Mouse (Mus musculus): ENCODE measurements around the gene Nup214. TPM values are rescaled to one million over a fixed set of nuclear protein-coding genes. Genes with fewer than 3 reads are reported as not detected.

Gene Nup214
- polyA plus RNA-seq, 1 experiment from 2014 or later: 64.6 TPM

DNA sequence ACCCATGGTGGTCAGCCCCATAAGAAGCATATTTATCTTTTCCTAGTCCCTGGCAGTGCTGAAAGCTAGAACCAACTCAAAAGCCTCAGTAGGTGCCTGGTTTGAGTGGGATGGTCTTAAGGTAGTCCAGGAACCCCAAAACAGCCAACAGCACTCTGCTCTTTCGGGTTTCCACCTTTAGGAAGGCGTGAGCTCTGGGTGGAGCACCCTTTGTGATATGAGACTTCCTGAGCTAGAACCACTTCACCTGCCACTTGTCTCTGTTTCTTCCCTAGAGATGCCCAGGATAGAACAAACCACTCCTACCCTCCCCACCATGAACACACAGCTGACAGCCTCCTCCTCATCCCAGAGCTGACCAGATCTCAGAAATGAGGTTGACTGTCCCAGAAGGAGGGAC lies 83.1 kb downstream of the Nup214 start:
- DNase-seq (ENCODE audit: low spot score, missing footprints) (no peak), ATAC-seq (ENCODE audit: low FRiP score) (no peak)
- Histone ChIP-seq H3K27ac (ENCODE audit: low read depth, low read length) (no peak overlapping the region), H3K9me3 (ENCODE audit: control insufficient read depth, low read length) (no peaks in the 10 kb centered on the region), H3K4me3 (ENCODE audit: low read depth, low read length) (no peak overlapping the region), H3K4me2 (no peak overlapping the region), H3K9ac (ENCODE audit: low read length) (no peak overlapping the region), H3K4me1 (ENCODE audit: control insufficient read depth, insufficient read depth, low read length) (peaks cover 11% of the 10 kb centered on the region; the same call in 1 of the 2 replicates), H3K36me3 (ENCODE audit: control insufficient read depth, insufficient read depth, low read length) (peaks cover 3% of the 10 kb centered on the region; the same call in 1 of the 2 replicates), H3K27me3 (ENCODE audit: control insufficient read depth, insufficient read depth, low read length) (peaks cover 7% of the 10 kb centered on the region)
- WGBS: 88% methylated on average over 2 of the region's 2 CpGs

DNA sequence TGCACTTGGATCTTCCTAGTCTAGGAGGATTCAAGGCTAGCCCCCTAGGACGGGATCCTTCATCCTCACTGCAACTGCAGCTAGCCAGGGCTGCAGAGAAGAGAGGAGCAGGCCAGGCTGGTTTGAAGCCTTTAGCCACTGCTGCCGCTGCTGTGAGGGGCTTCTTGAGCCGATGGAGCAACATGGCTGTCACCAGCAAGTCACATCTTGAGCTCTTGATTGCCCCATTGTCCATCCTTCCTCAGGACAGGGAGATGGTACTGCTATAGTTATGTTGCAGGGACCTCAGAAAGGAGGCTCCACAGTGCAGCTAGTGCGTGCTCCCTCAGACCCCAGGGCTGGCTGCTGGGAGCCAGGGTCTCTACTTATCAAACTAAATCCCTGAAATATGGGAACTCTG lies 83.6 kb downstream of the Nup214 start:
- Histone ChIP-seq H3K4me1 (ENCODE audit: control insufficient read depth, insufficient read depth, low read length) (peaks cover 11% of the 10 kb centered on the region; the same call in 1 of the 2 replicates), H3K4me3 (ENCODE audit: low read depth, low read length) (no peak overlapping the region), H3K36me3 (ENCODE audit: control insufficient read depth, insufficient read depth, low read length) (no peaks in the 10 kb centered on the region), H3K27me3 (ENCODE audit: control insufficient read depth, insufficient read depth, low read length) (peaks cover 7% of the 10 kb centered on the region), H3K9ac (ENCODE audit: low read length) (no peak overlapping the region), H3K27ac (ENCODE audit: low read depth, low read length) (no peak overlapping the region), H3K9me3 (ENCODE audit: control insufficient read depth, low read length) (no peaks in the 10 kb centered on the region), H3K4me2 (no peak overlapping the region)
- ATAC-seq (ENCODE audit: low FRiP score) (no peak), DNase-seq (ENCODE audit: low spot score, missing footprints) (no peak)
- WGBS: 81% methylated on average over 4 of the region's 4 CpGs

DNA sequence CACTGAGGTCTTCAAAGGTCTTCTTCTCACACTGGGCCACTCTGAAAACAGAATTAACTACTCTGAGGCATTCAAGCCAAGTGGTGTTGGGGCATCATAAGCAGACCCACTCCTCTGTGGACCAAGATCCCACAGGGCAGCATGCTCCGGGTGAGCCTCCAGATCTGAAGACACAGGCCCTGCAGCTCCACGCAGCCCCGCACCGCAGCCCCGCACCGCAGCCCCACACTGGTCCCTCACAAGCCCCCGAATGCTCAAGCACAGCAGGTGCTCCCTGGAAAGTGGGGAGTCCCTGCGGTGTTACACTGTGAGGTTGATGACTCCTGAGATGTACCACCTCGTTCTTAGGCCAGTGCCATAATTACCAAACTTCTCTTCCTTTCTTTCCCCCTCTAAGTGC lies 84.0 kb downstream of the Nup214 start:
- 73% methylated on average over 9 of the region's 9 CpGs for WGBS
- no peaks in the 10 kb centered on the region for H3K36me3 ChIP-seq (ENCODE audit: control insufficient read depth, insufficient read depth, low read length)
- no peak overlapping the region for H3K27ac ChIP-seq (ENCODE audit: low read depth, low read length)
- no peak overlapping the region for H3K4me3 ChIP-seq (ENCODE audit: low read depth, low read length)
- DNase-seq (ENCODE audit: low spot score, missing footprints) (no peak), ATAC-seq (ENCODE audit: low FRiP score) (no peak)
- peaks cover 11% of the 10 kb centered on the region; the same call in 1 of the 2 replicates for H3K4me1 ChIP-seq (ENCODE audit: control insufficient read depth, insufficient read depth, low read length)
- no peak overlapping the region for H3K4me2 ChIP-seq
- peaks cover 7% of the 10 kb centered on the region for H3K27me3 ChIP-seq (ENCODE audit: control insufficient read depth, insufficient read depth, low read length)
- H3K9me3 ChIP-seq (ENCODE audit: control insufficient read depth, low read length): no peaks in the 10 kb centered on the region
- no peak overlapping the region for H3K9ac ChIP-seq (ENCODE audit: low read length)

- Histone ChIP-seq H3K27me3 (ENCODE audit: control insufficient read depth, insufficient read depth, low read length) (peaks cover 7% of the 10 kb centered on the region), H3K4me3 (ENCODE audit: low read depth, low read length) (no peak overlapping the region), H3K4me1 (ENCODE audit: control insufficient read depth, insufficient read depth, low read length) (peaks cover 11% of the 10 kb centered on the region; the same call in 1 of the 2 replicates), H3K4me2 (no peak overlapping the region), H3K36me3 (ENCODE audit: control insufficient read depth, insufficient read depth, low read length) (no peaks in the 10 kb centered on the region), H3K27ac (ENCODE audit: low read depth, low read length) (no peak overlapping the region), H3K9ac (ENCODE audit: low read length) (no peak overlapping the region), H3K9me3 (ENCODE audit: control insufficient read depth, low read length) (no peaks in the 10 kb centered on the region)
- 31% methylated on average over 5 of the region's 5 CpGs for WGBS
- DNase-seq (ENCODE audit: low spot score, missing footprints): no peak
- no peak for ATAC-seq (ENCODE audit: low FRiP score)
These were observed 84.5 kb downstream of the Nup214 start for GRCm38 (mm10) chr2:32058716-32059115.

GRCm38 (mm10) chr2:32059613-32060012 lies 85.4 kb downstream of the Nup214 start:
- 77% methylated on average over 6 of the region's 6 CpGs for WGBS
- H3K4me3 ChIP-seq (ENCODE audit: low read depth, low read length): no peak overlapping the region
- no peak overlapping the region for H3K27ac ChIP-seq (ENCODE audit: low read depth, low read length)
- H3K4me1 ChIP-seq (ENCODE audit: control insufficient read depth, insufficient read depth, low read length): peaks cover 9% of the 10 kb centered on the region; the same call in 1 of the 2 replicates
- no peak for DNase-seq (ENCODE audit: low spot score, missing footprints)
- H3K36me3 ChIP-seq (ENCODE audit: control insufficient read depth, insufficient read depth, low read length): no peaks in the 10 kb centered on the region
- H3K4me2 ChIP-seq: no peak overlapping the region
- no peak overlapping the region for H3K9ac ChIP-seq (ENCODE audit: low read length)
- no peak for ATAC-seq (ENCODE audit: low FRiP score)
- no peaks in the 10 kb centered on the region for H3K9me3 ChIP-seq (ENCODE audit: control insufficient read depth, low read length)
- H3K27me3 ChIP-seq (ENCODE audit: control insufficient read depth, insufficient read depth, low read length): peaks cover 7% of the 10 kb centered on the region

- WGBS: 76% methylated on average over 6 of the region's 6 CpGs
These were observed 86.1 kb downstream of the Nup214 start for GRCm38 (mm10) chr2:32060228-32060805.

DNA sequence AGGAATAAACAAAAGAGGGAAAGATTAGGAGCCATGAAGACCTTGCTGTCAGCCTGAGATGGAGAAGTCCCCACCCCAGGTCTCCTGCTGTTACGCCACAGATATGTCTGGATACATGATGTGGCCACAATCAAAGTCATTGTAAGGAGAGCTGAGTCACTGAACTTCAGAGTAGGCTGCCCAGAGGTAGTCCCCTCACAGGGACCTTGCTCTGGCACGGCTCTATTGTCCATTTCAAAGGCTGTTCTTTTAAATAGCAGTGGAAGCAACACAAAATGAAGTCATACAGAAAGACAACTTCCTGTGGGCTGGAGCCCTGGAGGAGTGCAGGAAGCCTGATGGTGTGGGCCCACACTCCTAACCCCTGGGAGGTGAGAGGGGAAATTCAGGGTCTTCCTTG lies 87.0 kb downstream of the Nup214 start:
- H3K9me3 ChIP-seq (ENCODE audit: control insufficient read depth, low read length): no peaks in the 10 kb centered on the region
- no peaks in the 10 kb centered on the region for H3K4me1 ChIP-seq (ENCODE audit: control insufficient read depth, insufficient read depth, low read length)
- no peak overlapping the region for H3K4me2 ChIP-seq
- H3K27ac ChIP-seq (ENCODE audit: low read depth, low read length): no peak overlapping the region
- H3K4me3 ChIP-seq (ENCODE audit: low read depth, low read length): no peak overlapping the region
- peaks cover 7% of the 10 kb centered on the region for H3K27me3 ChIP-seq (ENCODE audit: control insufficient read depth, insufficient read depth, low read length)
- no peak for DNase-seq (ENCODE audit: low spot score, missing footprints)
- 76% methylated on average over 2 of the region's 2 CpGs for WGBS
- H3K36me3 ChIP-seq (ENCODE audit: control insufficient read depth, insufficient read depth, low read length): no peaks in the 10 kb centered on the region
- no peak for ATAC-seq (ENCODE audit: low FRiP score)
- H3K9ac ChIP-seq (ENCODE audit: low read length): no peak overlapping the region

More at GRCm38 (mm10) chr2:32060228-32060805, 86.1 kb downstream of the Nup214 start:
- ATAC-seq (ENCODE audit: low FRiP score) (no peak), DNase-seq (ENCODE audit: low spot score, missing footprints) (no peak)
- H3K4me1 ChIP-seq (ENCODE audit: control insufficient read depth, insufficient read depth, low read length): peaks cover 2% of the 10 kb centered on the region; the same call in 1 of the 2 replicates
- H3K4me2 ChIP-seq: no peak overlapping the region
- no peaks in the 10 kb centered on the region for H3K36me3 ChIP-seq (ENCODE audit: control insufficient read depth, insufficient read depth, low read length)
- H3K4me3 ChIP-seq (ENCODE audit: low read depth, low read length): no peak overlapping the region
- no peak overlapping the region for H3K9ac ChIP-seq (ENCODE audit: low read length)
- H3K27me3 ChIP-seq (ENCODE audit: control insufficient read depth, insufficient read depth, low read length): peaks cover 7% of the 10 kb centered on the region
- H3K9me3 ChIP-seq (ENCODE audit: control insufficient read depth, low read length): no peaks in the 10 kb centered on the region
- H3K27ac ChIP-seq (ENCODE audit: low read depth, low read length): no peak overlapping the region

DNA sequence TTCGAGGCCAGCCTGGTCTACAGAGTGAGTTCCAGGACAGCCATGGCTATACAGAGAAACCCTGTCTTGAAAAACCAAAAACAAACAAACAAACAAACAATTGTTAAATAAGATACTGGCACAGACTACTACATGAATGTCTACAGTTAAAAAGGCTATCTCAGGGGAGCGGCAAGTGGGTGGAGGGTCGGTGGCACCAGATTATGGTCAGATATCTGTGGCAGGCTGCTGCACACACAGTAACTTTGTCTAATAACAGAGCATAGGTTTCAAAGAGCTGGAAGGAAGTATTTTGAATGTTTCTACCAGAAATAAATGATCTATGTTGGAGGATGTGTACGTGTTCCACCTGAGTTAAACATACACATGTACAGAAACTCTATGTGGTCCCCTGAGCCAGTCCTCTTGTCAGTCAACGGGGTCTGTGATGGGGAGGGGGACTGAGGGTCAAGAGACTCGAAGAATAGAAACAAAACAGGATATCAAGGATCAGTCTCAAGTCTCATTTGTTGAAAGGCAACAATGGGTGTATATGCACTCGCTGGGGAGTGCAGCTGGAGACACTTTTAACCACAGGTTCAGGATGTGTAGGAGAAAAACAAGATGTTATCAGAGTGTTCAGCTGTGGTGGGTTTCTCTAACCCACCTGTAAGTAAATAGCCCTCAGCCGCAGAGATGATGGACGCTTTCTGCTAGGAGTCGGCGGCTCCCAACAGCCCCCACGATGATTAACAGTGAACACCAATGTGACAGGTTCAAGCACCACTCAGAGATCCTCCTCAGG lies 87.7 kb downstream of the Nup214 start:
- no peak for ATAC-seq (ENCODE audit: low FRiP score)
- H3K27me3 ChIP-seq (ENCODE audit: control insufficient read depth, insufficient read depth, low read length): peaks cover 7% of the 10 kb centered on the region
- no peaks in the 10 kb centered on the region for H3K36me3 ChIP-seq (ENCODE audit: control insufficient read depth, insufficient read depth, low read length)
- no peak overlapping the region for H3K27ac ChIP-seq (ENCODE audit: low read depth, low read length)
- no peak overlapping the region for H3K4me2 ChIP-seq
- no peak overlapping the region for H3K4me3 ChIP-seq (ENCODE audit: low read depth, low read length)
- H3K9me3 ChIP-seq (ENCODE audit: control insufficient read depth, low read length): no peaks in the 10 kb centered on the region
- H3K4me1 ChIP-seq (ENCODE audit: control insufficient read depth, insufficient read depth, low read length): no peaks in the 10 kb centered on the region
- H3K9ac ChIP-seq (ENCODE audit: low read length): no peak overlapping the region
- DNase-seq (ENCODE audit: low spot score, missing footprints): no peak
- 80% methylated on average over 12 of the region's 12 CpGs for WGBS

GRCm38 (mm10) chr2:32062626-32063410 lies 88.6 kb downstream of the Nup214 start:
- Histone ChIP-seq H3K4me3 (ENCODE audit: low read depth, low read length) (no peak overlapping the region), H3K9ac (ENCODE audit: low read length) (no peak overlapping the region), H3K27ac (ENCODE audit: low read depth, low read length) (no peak overlapping the region), H3K36me3 (ENCODE audit: control insufficient read depth, insufficient read depth, low read length) (no peaks in the 10 kb centered on the region), H3K27me3 (ENCODE audit: control insufficient read depth, insufficient read depth, low read length) (peaks cover 4% of the 10 kb centered on the region), H3K9me3 (ENCODE audit: control insufficient read depth, low read length) (no peaks in the 10 kb centered on the region), H3K4me1 (ENCODE audit: control insufficient read depth, insufficient read depth, low read length) (no peaks in the 10 kb centered on the region), H3K4me2 (no peak overlapping the region)
- 91% methylated on average over 15 of the region's 15 CpGs for WGBS
- DNase-seq (ENCODE audit: low spot score, missing footprints): no peak
- ATAC-seq (ENCODE audit: low FRiP score): no peak

Data from midbrain, embryonic 11.5 days (tissue).